Mouse (Mus musculus) liver, postnatal 0 days (tissue): Measurements from ENCODE around the gene Tmem167b. TPM values are rescaled to one million over a fixed set of nuclear protein-coding genes. Genes with fewer than 3 reads are reported as not detected.
A peak's percentile ranks its signal among the peaks of the same experiment; 100 is the strongest.

ENCODE experiments used
- ATAC-seq: fragments of 200-750 bp; cut with Nextera tagmentation; 2 replicates; pipeline ENCODE4 v1.8.0; 2017; ENCODE audit warnings: mild to moderate bottlenecking, moderate library complexity
- DNase-seq: peaks from one replicate; pipeline ENCODE4 v3.0.0-alpha.2; 2016
- H3K27ac ChIP-seq: fragments of 300-500 bp; sonication (generic); 2 replicates; pipeline ENCODE4 v1.5.1; 2014; ENCODE audit warnings: antibody characterized with exemption, moderate library complexity, mild to moderate bottlenecking, low read depth
- H3K27me3 ChIP-seq: fragments of 300-500 bp; sonication (generic); 2 replicates; pipeline ENCODE4 v1.6.1; 2014; ENCODE audit warnings: low read length, control low read depth, mixed read lengths; ENCODE audit not compliant: insufficient read depth
- H3K36me3 ChIP-seq: fragments of 300-500 bp; sonication (generic); replicated peaks from 2 replicates; pipeline ENCODE4 v1.6.1; 2014; ENCODE audit warnings: mild to moderate bottlenecking, control low read depth, low read length, moderate library complexity, mixed read lengths; ENCODE audit not compliant: insufficient read depth
- H3K4me1 ChIP-seq: fragments of 300-500 bp; sonication (generic); 2 replicates; pipeline ENCODE4 v1.6.1; 2014; ENCODE audit warnings: antibody characterized with exemption, mild to moderate bottlenecking, control low read depth; ENCODE audit not compliant: insufficient read depth
- H3K4me2 ChIP-seq: fragments of 300-500 bp; sonication (generic); 2 replicates; pipeline ENCODE4 v1.6.1; 2014; ENCODE audit warnings: low read depth, mild to moderate bottlenecking, low read length, moderate library complexity, mixed read lengths
- H3K4me3 ChIP-seq: fragments of 300-500 bp; sonication (generic); 2 replicates; pipeline ENCODE4 v1.5.1; 2014; ENCODE audit warnings: low read depth, low read length
- H3K9ac ChIP-seq: fragments of 300-500 bp; sonication (generic); replicated peaks from 2 replicates; pipeline ENCODE4 v1.6.1; 2014; ENCODE audit warnings: mild to moderate bottlenecking, moderate library complexity
- H3K9me3 ChIP-seq: fragments of 300-500 bp; sonication (generic); 2 replicates; pipeline ENCODE4 v1.6.1; 2016; ENCODE audit warnings: mild to moderate bottlenecking, control low read depth, low read length, mixed read lengths
- CTCF ChIP-seq: sonication (generic); IDR thresholded peaks from 2 replicates; pipeline ENCODE4 v1.5.1; 2016; ENCODE audit warnings: antibody characterized with exemption, low read depth
- EP300 ChIP-seq: IDR thresholded peaks from 2 replicates; pipeline ENCODE4 v1.6.1; 2016; ENCODE audit warnings: antibody characterized with exemption, low read depth, mild to moderate bottlenecking
- WGBS: fragments of 180-500 bp; shearing (Covaris S2); extraction: QIAGEN DNeasy Blood & Tissue Kit; methylation state at CpG from one replicate; pipeline ENCODE4 v1.1.7; 2014; ENCODE audit not compliant: insufficient replicate concordance; 5-methylcytosine and 5-hydroxymethylcytosine counted together
- polyA plus RNA-seq: library from polyadenylated mRNA; unstranded; fragments of >200 nt; fragmentation: Nextera tagmentation; extraction: Ambion mirVana; gene quantifications from 2 replicates; pipeline ENCODE4 v1.2.1, GENCODE M21; 2015

The Tmem167b gene
- polyA plus RNA-seq, 1 experiment from 2014 or later, result 12.6 TPM

- ATAC-seq, result no peak
- WGBS, result 64% methylated on average over 15 of the region's 15 CpGs
- TF ChIP-seq EP300 (no peak), CTCF (no peak)
Observed at GRCm38 (mm10) chr3:108567990-108568877, 6.0 kb upstream of the Tmem167b start.

GRCm38 (mm10) chr3:108563309-108563708 is 1.0 kb upstream of the Tmem167b start:
- TF ChIP-seq CTCF (peak; percentile 91), EP300 (no peak)
- Histone ChIP-seq H3K27ac (peak overlapping the region; percentile 97), H3K27me3 (no peaks in the 10 kb centered on the region), H3K4me2 (peak overlapping the region; percentile 96), H3K4me1 (peaks cover 13% of the 10 kb centered on the region; the same call in 1 of the 2 replicates), H3K9me3 (no peaks in the 10 kb centered on the region), H3K9ac (peak overlapping the region; percentile 72), H3K36me3 (peaks cover 22% of the 10 kb centered on the region), H3K4me3 (peak overlapping the region; percentile 95)
- ATAC-seq (0 out of 2 replicates have a peak, but pooled peaks have one; percentile 7), DNase-seq (peak; percentile 85)
- 2% methylated on average over 4 of the region's 4 CpGs for WGBS

More at GRCm38 (mm10) chr3:108567990-108568877, 6.0 kb upstream of the Tmem167b start:
- DNase-seq, result no peak
- Histone ChIP-seq H3K9ac (no peak overlapping the region), H3K4me3 (no peak overlapping the region), H3K9me3 (no peaks in the 10 kb centered on the region), H3K27me3 (no peaks in the 10 kb centered on the region), H3K4me2 (no peak overlapping the region), H3K27ac (no peak overlapping the region), H3K4me1 (peaks cover 12% of the 10 kb centered on the region; the same call in 1 of the 2 replicates), H3K36me3 (no peaks in the 10 kb centered on the region)

DNA sequence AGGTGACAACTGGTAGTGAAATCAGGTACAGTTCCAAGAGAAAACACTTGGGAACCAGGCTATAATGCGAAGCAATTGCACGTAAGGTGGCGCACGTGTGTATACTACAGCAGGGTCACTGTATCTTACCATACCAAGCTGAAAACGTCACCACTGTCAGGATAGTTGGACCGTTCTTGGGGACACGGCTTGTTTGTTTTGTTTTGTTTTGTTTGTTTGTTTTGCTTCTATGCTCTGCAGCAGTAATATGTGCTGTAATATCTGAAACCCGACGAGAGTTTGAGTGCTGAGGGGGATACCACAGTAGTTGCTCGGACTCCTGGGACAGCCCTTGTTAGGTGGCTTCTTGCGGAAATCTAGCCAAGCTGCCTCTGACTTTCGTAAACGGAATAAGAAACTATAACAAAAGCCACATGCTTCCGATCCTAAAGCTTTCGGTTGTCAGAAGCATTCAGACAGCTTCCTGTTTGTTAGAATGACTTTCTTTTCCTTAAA is 558 bp upstream of the Tmem167b start:
- 3% methylated on average over 15 of the region's 15 CpGs for WGBS
- peaks cover 13% of the 10 kb centered on the region; the same call in 1 of the 2 replicates for H3K4me1 ChIP-seq
- peak; percentile 67 for ATAC-seq

DNA sequence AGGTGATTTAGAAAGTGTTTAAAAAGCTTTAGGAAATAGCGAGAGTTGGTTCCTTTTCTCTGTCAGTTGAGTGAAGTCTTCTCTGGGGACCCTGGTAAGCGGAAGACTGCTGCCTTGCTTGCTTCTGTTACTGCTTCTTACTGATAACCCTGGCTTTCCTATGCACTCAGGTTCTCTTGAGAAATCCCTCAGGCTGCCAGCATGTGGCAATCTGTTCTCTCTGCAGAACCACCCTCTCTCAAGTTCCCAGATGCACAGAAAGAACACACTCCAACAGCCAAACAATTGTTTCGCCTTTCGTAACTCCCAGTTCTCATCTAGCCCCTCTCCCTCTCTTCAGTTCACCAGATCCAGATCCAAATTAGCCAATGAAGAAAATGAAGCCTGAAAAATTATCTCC is 4.4 kb downstream of the Tmem167b start:
- ATAC-seq (no peak), DNase-seq (no peak)
- Histone ChIP-seq H3K9me3 (no peaks in the 10 kb centered on the region), H3K4me3 (no peak overlapping the region), H3K9ac (no peak overlapping the region), H3K36me3 (peaks cover 37% of the 10 kb centered on the region), H3K4me1 (peaks cover 18% of the 10 kb centered on the region), H3K27ac (peak overlapping the region; percentile 52; the same call in 1 of the 2 replicates), H3K4me2 (0 out of 2 replicates have a peak overlapping the region, but pooled peaks have one; percentile 18), H3K27me3 (no peaks in the 10 kb centered on the region)
- 70% methylated on average over 4 of the region's 4 CpGs for WGBS
- TF ChIP-seq EP300, result no peak
- no peak for TF ChIP-seq CTCF

More for the DNA sequence above, 558 bp upstream of the Tmem167b start:
- peaks cover 27% of the 10 kb centered on the region for H3K36me3 ChIP-seq
- no peak for TF ChIP-seq EP300
- TF ChIP-seq CTCF, result peak; percentile 51; the same call in 1 of the 2 replicates
- H3K9me3 ChIP-seq, result no peaks in the 10 kb centered on the region
- H3K27ac ChIP-seq, result peak overlapping the region; percentile 97
- peak; percentile 62 for DNase-seq
- H3K4me2 ChIP-seq, result peak overlapping the region; percentile 96
- peak overlapping the region; percentile 95 for H3K4me3 ChIP-seq
- H3K9ac ChIP-seq, result peak overlapping the region; percentile 72
- H3K27me3 ChIP-seq, result no peaks in the 10 kb centered on the region

- peak overlapping the region; percentile 80 for H3K4me3 ChIP-seq
- peak overlapping the region; percentile 90 for H3K9ac ChIP-seq
- TF ChIP-seq CTCF (peak; percentile 97), EP300 (peak; percentile 80; the same call in 1 of the 2 replicates)
- peaks cover 28% of the 10 kb centered on the region for H3K36me3 ChIP-seq
- no peaks in the 10 kb centered on the region for H3K9me3 ChIP-seq
- DNase-seq (peak; percentile 93), ATAC-seq (peak; percentile 96)
- H3K4me1 ChIP-seq, result peaks cover 13% of the 10 kb centered on the region
- peak overlapping the region; percentile 90 for H3K27ac ChIP-seq
- 18% methylated on average over 21 of the region's 22 CpGs for WGBS
- H3K27me3 ChIP-seq, result no peaks in the 10 kb centered on the region
- H3K4me2 ChIP-seq, result peak overlapping the region; percentile 91
Observed at GRCm38 (mm10) chr3:108554587-108555312, 7.5 kb downstream of the Tmem167b start.
